Mouse (Mus musculus) G1E (cell line): ENCODE measurements around the gene Lcmt1. TPM values are rescaled to one million over a fixed set of nuclear protein-coding genes. Genes with fewer than 3 reads are reported as not detected.
A peak's percentile ranks its signal among the peaks of the same experiment; 100 is the strongest.

Experiments used
- ATAC-seq: 2 replicates; pipeline ENCODE4 v1.8.0; 2016; ENCODE audit warnings: mild to moderate bottlenecking; ENCODE audit not compliant: insufficient number of reproducible peaks, poor library complexity, low FRiP score, severe bottlenecking; ENCODE audit errors: extremely low read depth
- DNase-seq: peaks from one replicate; pipeline ENCODE4 v3.0.0; 2012; ENCODE audit warnings: low spot score
- H3K27me3 ChIP-seq: 2 replicates; pipeline ENCODE4 v1.6.1; 2012; ENCODE audit warnings: mild to moderate bottlenecking, low read length, inconsistent platforms; ENCODE audit not compliant: insufficient read depth
- H3K36me3 ChIP-seq: replicated peaks from 2 replicates; pipeline ENCODE3; 2012; ENCODE audit warnings: mild to moderate bottlenecking, inconsistent platforms
- H3K4me1 ChIP-seq: 2 replicates; pipeline ENCODE4 v1.6.1; 2012; ENCODE audit warnings: low read depth, low read length, inconsistent platforms, mixed read lengths; ENCODE audit not compliant: insufficient read depth
- H3K4me3 ChIP-seq: 2 replicates; pipeline ENCODE4 v1.5.1; 2012; ENCODE audit warnings: low read depth, mild to moderate bottlenecking, inconsistent platforms, low read length, moderate library complexity, mixed read lengths
- H3K9me3 ChIP-seq: replicated peaks from 2 replicates; pipeline ENCODE4 v1.6.1; 2012; ENCODE audit warnings: inconsistent platforms
- CTCF ChIP-seq: IDR thresholded peaks from 2 replicates; pipeline ENCODE4 v1.5.1; 2012; ENCODE audit warnings: low read depth, low read length, inconsistent platforms, mixed read lengths
- GATA1 ChIP-seq: IDR thresholded peaks from 2 replicates; pipeline ENCODE4 v1.6.1; 2012; ENCODE audit warnings: borderline replicate concordance, low read length, inconsistent platforms, mixed read lengths
- GATA2 ChIP-seq: IDR thresholded peaks from 2 replicates; pipeline ENCODE4 v1.6.1; 2012; ENCODE audit warnings: low read depth, low read length, inconsistent platforms, borderline replicate concordance
- POLR2AphosphoS5 ChIP-seq: IDR thresholded peaks from 2 replicates; pipeline ENCODE4 v1.6.1; 2012; ENCODE audit warnings: low read depth, low read length, inconsistent platforms; ENCODE audit not compliant: insufficient replicate concordance
- TAL1 ChIP-seq: conservative IDR thresholded peaks from 2 replicates; pipeline ENCODE4 v1.6.1; 2012; ENCODE audit warnings: low read depth, low read length, inconsistent platforms, mixed read lengths
- polyA plus RNA-seq: library from polyadenylated mRNA; stranded (reverse); fragments of >175 nt; gene quantifications from 2 replicates; pipeline ENCODE4 v1.2.3, GENCODE M21; 2012
- total RNA-seq, 2 experiments: library from RNA; stranded (forward) in 1 of 2; stranded (reverse) in 1 of 2; fragments of 200-1000 nt in 1 of 2; fragments of >200 nt in 1 of 2; fragmentation: Nextera tagmentation in 1 of 2; gene quantifications; 2 replicates each; pipeline ENCODE4 v1.2.3; 2014 to 2017

The Lcmt1 gene
- total and polyA plus RNA-seq, 3 experiments: 5.6 to 31.4 (median 17.2) TPM

DNA sequence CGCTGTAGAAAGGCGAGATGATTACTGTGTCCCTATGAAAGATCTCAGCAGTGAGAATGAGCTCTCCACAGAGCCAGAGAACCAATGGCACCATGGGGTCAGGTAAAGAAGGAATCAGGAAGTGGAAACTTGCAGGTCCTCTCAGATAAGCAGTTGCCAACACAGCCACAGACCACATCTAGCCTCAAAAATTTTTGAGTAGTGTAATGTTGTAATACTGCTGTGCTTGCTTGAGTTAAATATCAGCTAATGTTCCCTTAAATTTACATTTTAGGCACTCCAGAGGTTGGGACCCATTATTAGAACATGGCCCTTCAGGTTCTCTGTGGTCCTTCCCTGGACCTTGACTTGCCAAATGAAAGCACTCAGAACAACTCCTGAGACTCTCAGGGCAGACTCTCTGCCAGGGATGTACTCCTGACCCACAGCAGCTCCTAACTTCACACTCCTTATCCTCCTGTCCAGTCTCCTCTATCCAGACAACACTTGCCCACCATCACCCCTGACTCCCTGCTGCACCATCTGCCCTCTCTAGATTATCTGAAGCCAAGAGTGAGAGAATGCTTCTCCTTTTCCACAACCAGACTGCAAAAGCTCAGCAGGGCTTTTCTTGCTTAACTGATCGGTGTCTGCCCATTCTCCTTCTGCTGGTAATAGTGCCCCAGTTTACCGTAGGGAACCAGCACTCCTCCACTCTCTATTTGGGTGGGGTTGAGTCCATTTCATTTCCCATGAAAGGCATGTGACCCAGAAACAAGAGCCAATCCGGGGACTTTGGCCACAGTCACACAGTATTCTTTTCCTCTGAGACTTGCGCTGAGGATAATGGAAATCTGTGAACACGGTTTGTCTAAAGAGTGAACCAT, 3.5 kb upstream of the Lcmt1 start:
- DNase-seq: peak; percentile 63
- peaks cover 77% of the 10 kb centered on the region for H3K4me1 ChIP-seq
- peak overlapping the region; percentile 42; the same call in 1 of the 2 replicates for H3K4me3 ChIP-seq
- TF ChIP-seq CTCF (no peak), TAL1 (peak; percentile 86), POLR2AphosphoS5 (no peak), GATA1 (no peak), GATA2 (no peak)
- no peaks in the 10 kb centered on the region for H3K9me3 ChIP-seq
- peaks cover 43% of the 10 kb centered on the region for H3K36me3 ChIP-seq
- no peaks in the 10 kb centered on the region for H3K27me3 ChIP-seq
- ATAC-seq: peak; percentile 32

GRCm38 (mm10) chr7:123366806-123367205, 2.8 kb upstream of the Lcmt1 start:
- Histone ChIP-seq H3K9me3 (no peaks in the 10 kb centered on the region), H3K4me3 (peak overlapping the region; percentile 42; the same call in 1 of the 2 replicates), H3K27me3 (no peaks in the 10 kb centered on the region), H3K36me3 (peaks cover 37% of the 10 kb centered on the region), H3K4me1 (peaks cover 72% of the 10 kb centered on the region)
- ATAC-seq (no peak), DNase-seq (no peak)
- TF ChIP-seq POLR2AphosphoS5 (no peak), GATA2 (no peak)

GRCm38 (mm10) chr7:123367218-123368150, 2.1 kb upstream of the Lcmt1 start:
- peak overlapping the region; percentile 41; the same call in 1 of the 2 replicates for H3K4me3 ChIP-seq
- TF ChIP-seq GATA2 (no peak), POLR2AphosphoS5 (no peak), TAL1 (no peak), GATA1 (no peak), CTCF (no peak)
- no peaks in the 10 kb centered on the region for H3K27me3 ChIP-seq
- DNase-seq (no peak), ATAC-seq (no peak)
- H3K9me3 ChIP-seq: no peaks in the 10 kb centered on the region
- peaks cover 32% of the 10 kb centered on the region for H3K36me3 ChIP-seq
- peaks cover 72% of the 10 kb centered on the region for H3K4me1 ChIP-seq

DNA sequence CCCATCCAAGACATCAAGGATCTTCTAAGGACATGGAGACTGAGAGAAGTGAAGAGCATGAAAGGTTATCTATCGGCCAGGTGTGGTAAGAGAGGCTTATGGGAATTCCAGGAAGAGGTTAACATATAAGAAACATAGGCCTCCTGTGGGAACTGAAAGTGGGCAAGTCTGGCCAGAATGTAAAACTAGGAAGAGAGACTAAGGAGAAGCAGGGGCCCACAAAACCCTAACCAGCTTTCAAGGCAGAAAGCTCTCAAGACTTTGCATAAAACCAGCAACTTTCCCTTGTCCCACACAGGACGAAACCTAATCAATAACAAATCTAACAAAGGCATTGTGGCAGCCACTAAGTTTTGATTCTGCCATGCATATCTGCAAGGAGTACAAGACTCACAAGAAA, 1.4 kb upstream of the Lcmt1 start:
- Histone ChIP-seq H3K4me1 (peaks cover 66% of the 10 kb centered on the region), H3K27me3 (no peaks in the 10 kb centered on the region), H3K36me3 (peaks cover 27% of the 10 kb centered on the region), H3K4me3 (peak overlapping the region; percentile 41; the same call in 1 of the 2 replicates), H3K9me3 (no peaks in the 10 kb centered on the region)
- DNase-seq: no peak
- TF ChIP-seq CTCF (no peak), GATA1 (no peak), POLR2AphosphoS5 (no peak), TAL1 (no peak), GATA2 (no peak)
- ATAC-seq: no peak

DNA sequence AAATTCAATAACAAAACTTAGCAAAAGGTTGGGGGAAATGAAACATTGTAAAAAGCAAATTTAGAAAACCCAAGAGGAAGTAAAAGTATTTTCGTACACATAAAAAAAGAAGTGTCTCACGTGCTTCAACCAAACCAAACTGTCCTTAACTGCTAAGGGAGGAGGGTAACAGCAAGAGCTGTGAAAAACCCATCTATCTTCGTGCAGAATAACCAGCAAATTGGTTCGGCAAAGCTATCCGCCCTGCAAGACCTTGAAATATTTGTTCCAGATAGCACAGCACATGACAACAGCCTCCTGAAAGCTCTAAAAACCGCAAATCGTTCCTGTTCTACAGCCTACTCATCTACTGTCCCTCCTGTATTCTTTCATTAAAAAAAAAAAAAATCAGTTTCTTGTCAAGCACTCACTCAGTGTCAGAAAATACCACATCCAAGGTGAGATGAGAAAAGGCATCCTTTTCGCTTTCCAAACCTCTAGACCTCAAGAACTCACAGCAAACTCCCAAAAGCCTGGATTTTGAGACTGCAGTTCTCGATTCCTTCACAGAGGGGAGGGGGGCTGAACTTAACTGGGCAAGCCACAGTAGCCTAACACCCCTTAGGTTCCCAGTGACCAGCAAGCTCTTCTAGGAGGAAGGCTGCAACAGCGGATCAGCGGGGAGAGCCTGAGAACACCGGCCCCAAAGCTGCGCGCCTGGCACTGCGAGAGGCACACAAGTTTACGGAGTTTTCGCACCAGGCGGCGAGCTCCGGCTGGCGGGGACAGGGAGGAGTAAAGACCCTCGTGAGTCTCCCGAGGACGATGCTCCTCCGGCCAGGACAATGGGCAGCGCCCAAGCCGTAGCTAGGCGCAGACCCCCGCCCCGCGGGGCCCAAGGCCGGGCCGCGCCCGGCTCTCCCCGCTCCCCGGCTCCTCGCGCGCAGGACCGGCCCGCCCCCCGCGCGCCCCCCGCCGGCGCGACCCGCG, 522 bp upstream of the Lcmt1 start:
- no peak for ATAC-seq
- no peak for TF ChIP-seq POLR2AphosphoS5
- no peak for TF ChIP-seq CTCF
- no peak for TF ChIP-seq GATA2
- TF ChIP-seq GATA1: no peak
- TF ChIP-seq TAL1: no peak
- H3K4me1 ChIP-seq: peaks cover 59% of the 10 kb centered on the region

More for the DNA sequence above, 522 bp upstream of the Lcmt1 start:
- Histone ChIP-seq H3K27me3 (no peaks in the 10 kb centered on the region), H3K4me3 (peak overlapping the region; percentile 84), H3K36me3 (peaks cover 20% of the 10 kb centered on the region), H3K9me3 (no peaks in the 10 kb centered on the region)
- peak; percentile 33 for DNase-seq
